Mouse (Mus musculus): Measurements from ENCODE around the gene C77080.

GRCm38 (mm10) chr4:129287472-129287981 lies 26.3 kb upstream of the C77080 start, which contains the start of gene Sync:
- TF ChIP-seq CTCF (conservative IDR thresholded peaks at IDR 0.05; ENCODE audit: insufficient read depth, insufficient read length, low read depth, low read length): no peak
- TF ChIP-seq POLR2A (IDR thresholded peaks at IDR 0.05; ENCODE audit: low read depth, low read length): no peak
